Mouse (Mus musculus) lung, adult 2 months (tissue): Measurements from ENCODE around the gene Tmem151a.

ENCODE experiments used
- CTCF ChIP-seq: fragments of 200-500 bp; IDR thresholded peaks from 2 replicates; pipeline ENCODE4 v1.5.1; 2011; ENCODE audit warnings: mild to moderate bottlenecking, low read length, control low read depth; ENCODE audit not compliant: insufficient read depth
- POLR2A ChIP-seq: fragments of 200-500 bp; IDR thresholded peaks from 2 replicates; pipeline ENCODE4 v1.6.1; 2011; ENCODE audit warnings: low read depth, mild to moderate bottlenecking, control low read depth, low read length, borderline replicate concordance; ENCODE audit errors: extremely low read depth

- TF ChIP-seq CTCF (no peak), POLR2A (no peak)
Measured at GRCm38 (mm10) chr19:5057876-5058775, 27.2 kb downstream of the Tmem151a start.
